Mouse (Mus musculus) hindbrain, embryonic 14.5 days (tissue): ENCODE results near the gene Klk6. TPM values are rescaled to one million over a fixed set of nuclear protein-coding genes. Genes with fewer than 3 reads are reported as not detected.

Source experiments
- ATAC-seq: fragments of 200-750 bp; cut with Nextera tagmentation; 2 replicates; pipeline ENCODE4 v1.8.0; 2017; ENCODE audit warnings: moderate number of reproducible peaks, mild to moderate bottlenecking, moderate TSS enrichment, moderate library complexity; ENCODE audit not compliant: low FRiP score
- DNase-seq: peaks from one replicate; pipeline ENCODE4 v3.0.0-alpha.2; 2015; ENCODE audit warnings: low spot score
- H3K27ac ChIP-seq: fragments of 300-500 bp; sonication (generic); 2 replicates; pipeline ENCODE4 v1.5.1; 2014; ENCODE audit warnings: mild to moderate bottlenecking, moderate library complexity
- H3K27me3 ChIP-seq: fragments of 300-500 bp; sonication (generic); 2 replicates; pipeline ENCODE4 v1.6.1; 2014; ENCODE audit warnings: mild to moderate bottlenecking, low read length, mixed read lengths; ENCODE audit not compliant: control insufficient read depth, insufficient read depth
- H3K36me3 ChIP-seq: fragments of 300-500 bp; sonication (generic); replicated peaks from 2 replicates; pipeline ENCODE4 v1.6.1; 2014; ENCODE audit not compliant: control insufficient read depth, insufficient read depth
- H3K4me1 ChIP-seq: fragments of 300-500 bp; sonication (generic); replicated peaks from 2 replicates; pipeline ENCODE4 v1.6.1; 2014; ENCODE audit warnings: antibody characterized with exemption, low read length, mixed read lengths; ENCODE audit not compliant: control insufficient read depth, insufficient read depth
- H3K4me2 ChIP-seq: fragments of 300-500 bp; sonication (generic); replicated peaks from 2 replicates; pipeline ENCODE4 v1.6.1; 2014; ENCODE audit warnings: mild to moderate bottlenecking, moderate library complexity
- H3K4me3 ChIP-seq: fragments of 300-500 bp; sonication (generic); replicated peaks from 2 replicates; pipeline ENCODE4 v1.5.1; 2014; ENCODE audit warnings: mild to moderate bottlenecking, low read length
- H3K9ac ChIP-seq: fragments of 300-500 bp; sonication (generic); 2 replicates; pipeline ENCODE4 v1.6.1; 2014
- H3K9me3 ChIP-seq: fragments of 300-500 bp; sonication (generic); 2 replicates; pipeline ENCODE4 v1.6.1; 2016; ENCODE audit warnings: low read length; ENCODE audit not compliant: control insufficient read depth
- WGBS: fragments of 180-500 bp; shearing (Covaris S2); extraction: QIAGEN DNeasy Blood & Tissue Kit; methylation state at CpG from one replicate; pipeline ENCODE4 v1.1.7; 2014; 5-methylcytosine and 5-hydroxymethylcytosine counted together
- polyA plus RNA-seq: library from polyadenylated mRNA; unstranded; fragments of >200 nt; fragmentation: Nextera tagmentation; extraction: Ambion mirVana; gene quantifications from 2 replicates; pipeline ENCODE4 v1.2.1, GENCODE M21; 2014

The Klk6 gene
- polyA plus RNA-seq, 1 experiment from 2014 or later, result not detected

- 11% methylated on average over 36 of the region's 36 CpGs for WGBS
- Histone ChIP-seq H3K9ac (peak overlapping the region; percentile 50), H3K27me3 (0 out of 2 replicates have a peak, but pooled peaks cover 9% of the 10 kb centered on the region), H3K4me2 (peak overlapping the region; percentile 57), H3K4me1 (no peaks in the 10 kb centered on the region), H3K36me3 (no peaks in the 10 kb centered on the region), H3K27ac (no peak overlapping the region), H3K9me3 (no peaks in the 10 kb centered on the region), H3K4me3 (peak overlapping the region; percentile 19)
- ATAC-seq (peak; percentile 72), DNase-seq (peak; percentile 88)
Measured at GRCm38 (mm10) chr7:43782275-43783265, 41.7 kb upstream of the Klk6 start.

GRCm38 (mm10) chr7:43785286-43785685, 39.0 kb upstream of the Klk6 start:
- no peak overlapping the region for H3K4me3 ChIP-seq
- WGBS, result 81% methylated on average over 1 of the region's 1 CpGs
- no peak for ATAC-seq
- H3K4me2 ChIP-seq, result no peak overlapping the region
- no peaks in the 10 kb centered on the region for H3K9me3 ChIP-seq
- H3K27me3 ChIP-seq, result 0 out of 2 replicates have a peak, but pooled peaks cover 9% of the 10 kb centered on the region
- no peaks in the 10 kb centered on the region for H3K4me1 ChIP-seq
- no peak overlapping the region for H3K9ac ChIP-seq
- no peak overlapping the region for H3K27ac ChIP-seq
- no peaks in the 10 kb centered on the region for H3K36me3 ChIP-seq
- no peak for DNase-seq

- DNase-seq (no peak), ATAC-seq (no peak)
- Histone ChIP-seq H3K4me2 (no peak overlapping the region), H3K27me3 (0 out of 2 replicates have a peak, but pooled peaks cover 6% of the 10 kb centered on the region), H3K36me3 (no peaks in the 10 kb centered on the region), H3K4me3 (no peak overlapping the region), H3K9ac (no peak overlapping the region), H3K27ac (no peak overlapping the region), H3K9me3 (no peaks in the 10 kb centered on the region), H3K4me1 (no peaks in the 10 kb centered on the region)
- 80% methylated on average over 3 of the region's 3 CpGs for WGBS
Measured at GRCm38 (mm10) chr7:43788096-43788495, 36.2 kb upstream of the Klk6 start.

- Histone ChIP-seq H3K4me3 (no peak overlapping the region), H3K27me3 (peaks cover 5% of the 10 kb centered on the region; the same call in 1 of the 2 replicates), H3K9ac (no peak overlapping the region), H3K9me3 (no peaks in the 10 kb centered on the region), H3K27ac (no peak overlapping the region), H3K36me3 (no peaks in the 10 kb centered on the region), H3K4me2 (no peak overlapping the region), H3K4me1 (no peaks in the 10 kb centered on the region)
- WGBS, result 77% methylated on average over 2 of the region's 2 CpGs
- no peak for ATAC-seq
- no peak for DNase-seq
Measured at GRCm38 (mm10) chr7:43789295-43789694, 35.0 kb upstream of the Klk6 start.

- 81% methylated on average over 7 of the region's 7 CpGs for WGBS
- Histone ChIP-seq H3K36me3 (no peaks in the 10 kb centered on the region), H3K9me3 (no peaks in the 10 kb centered on the region), H3K4me1 (peaks cover 3% of the 10 kb centered on the region), H3K27me3 (peaks cover 24% of the 10 kb centered on the region), H3K27ac (no peak within 1 kb of the TSS), H3K9ac (no peak within 1 kb of the TSS), H3K4me2 (no peak within 1 kb of the TSS), H3K4me3 (no peak within 1 kb of the TSS)
- ATAC-seq (no peak), DNase-seq (no peak)
Measured at GRCm38 (mm10) chr7:43791591-43791990, 32.7 kb upstream of the Klk6 start, which contains the start of gene Klk9. Gene Klk9 (plus strand): TSS chr7:43791891.

- no peaks in the 10 kb centered on the region for H3K9me3 ChIP-seq
- no peak overlapping the region for H3K27ac ChIP-seq
- 7% methylated on average over 8 of the region's 8 CpGs for WGBS
- peaks cover 42% of the 10 kb centered on the region for H3K27me3 ChIP-seq
- H3K36me3 ChIP-seq, result no peaks in the 10 kb centered on the region
- H3K4me3 ChIP-seq, result peak overlapping the region; percentile 46
- no peak for DNase-seq
- H3K9ac ChIP-seq, result peak overlapping the region; percentile 61
- H3K4me2 ChIP-seq, result peak overlapping the region; percentile 77
- ATAC-seq, result no peak
- peaks cover 10% of the 10 kb centered on the region for H3K4me1 ChIP-seq
Measured at GRCm38 (mm10) chr7:43796355-43796754, 27.9 kb upstream of the Klk6 start.

- Histone ChIP-seq H3K4me3 (peak within 1 kb of the TSS; percentile 46), H3K9ac (peak within 1 kb of the TSS; percentile 61), H3K9me3 (no peaks in the 10 kb centered on the region), H3K36me3 (no peaks in the 10 kb centered on the region), H3K4me1 (peaks cover 10% of the 10 kb centered on the region), H3K4me2 (peak within 1 kb of the TSS; percentile 77), H3K27ac (no peak within 1 kb of the TSS), H3K27me3 (peaks cover 42% of the 10 kb centered on the region)
- WGBS, result 1% methylated on average over 28 of the region's 28 CpGs
- peak; percentile 19; the same call in 1 of the 2 replicates for ATAC-seq
- no peak for DNase-seq
Measured at GRCm38 (mm10) chr7:43797333-43797769, 26.9 kb upstream of the Klk6 start, which contains the start of gene Klk8. Gene Klk8 (plus strand): TSS chr7:43797577.

- Histone ChIP-seq H3K36me3 (no peaks in the 10 kb centered on the region), H3K27me3 (peaks cover 42% of the 10 kb centered on the region), H3K4me2 (peak overlapping the region; percentile 77), H3K9me3 (no peaks in the 10 kb centered on the region), H3K27ac (no peak overlapping the region), H3K4me3 (peak overlapping the region; percentile 46), H3K9ac (no peak overlapping the region), H3K4me1 (peaks cover 10% of the 10 kb centered on the region)
- DNase-seq (no peak), ATAC-seq (peak; percentile 28; the same call in 1 of the 2 replicates)
- WGBS, result 38% methylated on average over 13 of the region's 13 CpGs
Measured at GRCm38 (mm10) chr7:43797844-43798462, 26.3 kb upstream of the Klk6 start.

- ATAC-seq (no peak), DNase-seq (no peak)
- Histone ChIP-seq H3K4me2 (no peak overlapping the region), H3K9ac (no peak overlapping the region), H3K27me3 (peaks cover 36% of the 10 kb centered on the region), H3K27ac (no peak overlapping the region), H3K36me3 (no peaks in the 10 kb centered on the region), H3K9me3 (no peaks in the 10 kb centered on the region), H3K4me3 (no peak overlapping the region), H3K4me1 (peaks cover 10% of the 10 kb centered on the region)
- 70% methylated on average over 7 of the region's 7 CpGs for WGBS
Measured at GRCm38 (mm10) chr7:43799876-43800275, 24.4 kb upstream of the Klk6 start.
